Mouse (Mus musculus) small intestine, adult 2 months (tissue): ENCODE data around the gene Vmn2r71. TPM values are rescaled to one million over a fixed set of nuclear protein-coding genes. Genes with fewer than 3 reads are reported as not detected.

Source experiments
- H3K27ac ChIP-seq: fragments of 200-500 bp; 2 replicates; pipeline ENCODE4 v1.5.1; 2012; ENCODE audit warnings: low read depth, low read length, control low read depth, inconsistent platforms; ENCODE audit not compliant: insufficient read depth
- H3K27me3 ChIP-seq: fragments of 200-500 bp; 2 replicates; pipeline ENCODE4 v1.6.1; 2012; ENCODE audit warnings: mild to moderate bottlenecking, moderate library complexity, low read length, inconsistent platforms; ENCODE audit not compliant: control insufficient read depth, insufficient read depth
- H3K36me3 ChIP-seq: fragments of 200-500 bp; 2 replicates; pipeline ENCODE4 v1.6.1; 2012; ENCODE audit warnings: mild to moderate bottlenecking, low read length, control low read depth, inconsistent platforms; ENCODE audit not compliant: control insufficient read depth, insufficient read depth
- H3K4me1 ChIP-seq: fragments of 200-500 bp; 2 replicates; pipeline ENCODE4 v1.6.1; 2012; ENCODE audit warnings: low read length, inconsistent platforms, mixed read lengths; ENCODE audit not compliant: control insufficient read depth, insufficient read depth, insufficient read length
- H3K4me3 ChIP-seq: fragments of 200-500 bp; 2 replicates; pipeline ENCODE4 v1.5.1; 2012; ENCODE audit warnings: low read depth, mild to moderate bottlenecking, control low read depth, inconsistent platforms, low read length, moderate library complexity
- CTCF ChIP-seq: fragments of 200-500 bp; IDR thresholded peaks from 2 replicates; pipeline ENCODE4 v1.5.1; 2012; ENCODE audit warnings: low read depth, mild to moderate bottlenecking, control low read depth, inconsistent platforms, low read length, moderate library complexity, mixed read lengths; ENCODE audit not compliant: insufficient replicate concordance, insufficient read length; ENCODE audit errors: extremely low read depth
- POLR2A ChIP-seq: fragments of 200-500 bp; IDR thresholded peaks from 2 replicates; pipeline ENCODE4 v1.6.1; 2012; ENCODE audit warnings: low read depth, mild to moderate bottlenecking, control low read depth, inconsistent platforms, low read length, moderate library complexity
- WGBS: fragments of 180-500 bp; shearing (Covaris S2); methylation state at CpG from one replicate; pipeline ENCODE4 v1.1.7; 2018; 5-methylcytosine and 5-hydroxymethylcytosine counted together
- polyA plus RNA-seq: library from polyadenylated mRNA; depleted of rRNA; stranded (reverse); fragments of >200 nt; gene quantifications from 2 replicates; pipeline ENCODE4 v1.2.3, GENCODE M21; 2012; rRNA removed

Gene Vmn2r71
- polyA plus RNA-seq = not detected in 2 replicates

DNA sequence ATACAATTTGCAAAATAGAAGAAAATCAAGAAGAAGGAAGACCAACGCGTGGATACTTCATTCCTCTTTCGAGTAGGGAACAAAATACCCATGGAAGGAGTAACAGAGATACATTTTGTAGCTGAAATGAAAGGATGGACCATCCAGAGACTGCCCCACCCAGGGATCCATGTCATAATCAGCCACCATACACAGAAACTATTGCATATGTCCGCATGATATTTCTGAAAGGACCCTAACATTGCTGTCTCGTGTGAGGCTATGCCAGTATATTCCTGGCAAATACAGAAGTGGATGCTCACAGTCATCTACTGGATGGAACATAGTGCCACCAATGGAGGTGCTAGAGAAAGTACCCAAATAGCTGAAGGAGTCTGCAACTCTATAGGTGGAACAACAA is at the start of gene Vmn2r71:
Gene Vmn2r71 (plus strand): TSS at position 301 of the 400 bp plus-strand sequence.
- Histone ChIP-seq H3K27me3 (no peaks in the 10 kb centered on the region), H3K4me1 (no peaks in the 10 kb centered on the region), H3K4me3 (no peak within 1 kb of the TSS), H3K27ac (no peak within 1 kb of the TSS), H3K36me3 (no peaks in the 10 kb centered on the region)
- WGBS = 76% methylated on average over 5 of the region's 5 CpGs
- TF ChIP-seq POLR2A (no peak), CTCF (no peak)

DNA sequence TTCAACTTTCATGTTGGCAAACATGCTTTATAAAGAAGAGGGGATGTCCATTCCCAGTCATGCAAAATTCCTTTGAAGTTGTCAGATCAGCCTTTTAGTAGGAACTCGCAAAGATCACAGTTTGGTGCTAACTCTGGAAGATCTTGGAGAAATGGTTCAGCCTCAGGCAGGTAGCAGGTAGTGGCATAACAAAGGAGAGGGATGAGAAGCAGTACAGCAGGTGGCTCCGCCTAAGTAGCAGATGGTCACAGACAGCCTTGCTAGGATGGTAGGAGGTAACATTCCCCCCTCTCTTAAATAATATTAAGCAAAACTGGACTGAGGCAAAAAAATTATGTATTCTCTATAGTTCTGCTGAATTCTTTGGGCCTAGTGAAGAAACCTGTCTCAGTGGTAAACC is 20.8 kb upstream of the Vmn2r71 start:
- Histone ChIP-seq H3K27ac (no peak overlapping the region), H3K4me3 (no peak overlapping the region), H3K36me3 (no peaks in the 10 kb centered on the region), H3K4me1 (no peaks in the 10 kb centered on the region), H3K27me3 (no peaks in the 10 kb centered on the region)
- WGBS = 85% methylated on average over 2 of the region's 2 CpGs
- TF ChIP-seq CTCF (no peak), POLR2A (no peak)

DNA sequence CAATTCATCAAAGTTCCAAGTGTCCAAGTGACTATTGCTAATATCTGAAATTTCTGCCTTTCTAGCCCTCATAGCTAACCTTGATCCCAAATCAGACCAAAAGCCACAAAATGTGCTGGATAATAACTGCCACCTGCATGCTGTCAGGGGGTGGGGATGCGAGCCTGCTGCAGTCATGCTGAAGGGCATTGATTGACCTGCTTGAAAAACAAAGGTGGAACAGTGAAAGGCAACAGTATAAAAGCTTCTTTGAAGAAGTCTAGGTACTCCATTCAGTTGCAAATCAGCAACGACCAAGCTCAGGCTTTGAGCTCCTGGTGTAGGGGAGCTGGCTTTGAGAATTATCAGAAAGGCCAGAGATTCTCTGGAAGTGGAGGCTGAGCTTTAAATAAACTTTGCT is 19.8 kb upstream of the Vmn2r71 start:
- no peak overlapping the region for H3K4me3 ChIP-seq
- 69% methylated on average over 2 of the region's 2 CpGs for WGBS
- no peaks in the 10 kb centered on the region for H3K27me3 ChIP-seq
- no peak for TF ChIP-seq POLR2A
- no peak for TF ChIP-seq CTCF
- H3K36me3 ChIP-seq = no peaks in the 10 kb centered on the region
- H3K4me1 ChIP-seq = no peaks in the 10 kb centered on the region
- H3K27ac ChIP-seq = no peak overlapping the region

DNA sequence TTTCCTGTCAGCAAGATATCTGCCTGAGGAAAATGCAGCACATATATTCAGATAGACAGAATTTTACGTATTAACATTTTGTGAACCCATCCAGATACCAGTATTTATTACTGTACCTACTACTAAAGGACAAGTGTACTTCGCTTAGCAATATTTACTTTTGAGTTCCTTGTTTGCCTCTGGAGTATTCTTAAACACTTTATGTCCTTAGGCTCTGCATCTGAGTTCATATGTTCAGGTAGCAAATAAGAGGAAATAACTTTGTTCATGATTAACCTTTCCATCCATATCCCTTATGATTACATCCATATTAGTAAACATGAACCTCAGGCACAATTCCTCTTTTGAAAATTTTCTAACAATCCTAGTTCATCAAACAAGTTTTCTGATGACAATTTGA is 6.2 kb downstream of the Vmn2r71 start, which contains the start of gene Vmn2r70:
Gene Vmn2r70 (minus strand): TSS at position 101 of the 400 bp plus-strand sequence.
- no peaks in the 10 kb centered on the region for H3K27me3 ChIP-seq
- H3K4me3 ChIP-seq = no peak within 1 kb of the TSS
- 71% methylated on average over 2 of the region's 2 CpGs for WGBS
- TF ChIP-seq POLR2A (no peak), CTCF (no peak)
- no peak within 1 kb of the TSS for H3K27ac ChIP-seq
- no peaks in the 10 kb centered on the region for H3K36me3 ChIP-seq
- no peaks in the 10 kb centered on the region for H3K4me1 ChIP-seq

Other genes with a start within 250 kb of the Vmn2r71 start
- not detected in 2 replicates for gene Vmn2r69, start 147.2 kb upstream of the Vmn2r71 start, polyA plus RNA-seq
- gene Vmn2r70, start 6.1 kb downstream of the Vmn2r71 start, polyA plus RNA-seq = not detected in 2 replicates
- not detected in 2 replicates for gene Vmn2r72, start 192.0 kb downstream of the Vmn2r71 start, polyA plus RNA-seq